Mouse (Mus musculus) erythroblast, embryonic 14.5 days (primary cell): Measurements from ENCODE around the gene Mtap. TPM values are rescaled to one million over a fixed set of nuclear protein-coding genes. Genes with fewer than 3 reads are reported as not detected.

Source experiments
- H3K27me3 ChIP-seq: 2 replicates; pipeline ENCODE4 v1.6.1; 2012; ENCODE audit warnings: inconsistent platforms; ENCODE audit not compliant: control insufficient read depth
- H3K36me3 ChIP-seq: 2 replicates; pipeline ENCODE4 v1.6.1; 2012; ENCODE audit warnings: mild to moderate bottlenecking, inconsistent platforms; ENCODE audit not compliant: control insufficient read depth
- H3K4me1 ChIP-seq: 2 replicates; pipeline ENCODE4 v1.6.1; 2012; ENCODE audit warnings: inconsistent platforms; ENCODE audit not compliant: control insufficient read depth
- H3K4me3 ChIP-seq: replicated peaks from 2 replicates; pipeline ENCODE3; 2012; ENCODE audit warnings: moderate library complexity, mild to moderate bottlenecking, inconsistent platforms
- H3K9me3 ChIP-seq: 2 replicates; pipeline ENCODE4 v1.6.1; 2012; ENCODE audit warnings: low read length, inconsistent platforms, mixed read lengths; ENCODE audit not compliant: control insufficient read depth
- GATA1 ChIP-seq: IDR thresholded peaks from 2 replicates; pipeline ENCODE4 v1.6.1; 2012; ENCODE audit warnings: low read length, inconsistent platforms, mixed read lengths
- TAL1 ChIP-seq: IDR thresholded peaks from 3 replicates; pipeline ENCODE4 v1.6.1; 2012; ENCODE audit warnings: low read length, inconsistent platforms, mixed read lengths
- polyA plus RNA-seq: library from polyadenylated mRNA; stranded (reverse); fragments of >175 nt; gene quantifications from 2 replicates; pipeline ENCODE4 v1.2.3, GENCODE M21; 2012

The Mtap gene
- polyA plus RNA-seq, 1 experiment, result not detected

GRCm38 (mm10) chr4:89161389-89161788 lies 24.5 kb downstream of the Mtap start:
- TF ChIP-seq TAL1, result no peak
- TF ChIP-seq GATA1, result no peak
- no peaks in the 10 kb centered on the region for H3K9me3 ChIP-seq
- H3K4me1 ChIP-seq, result no peaks in the 10 kb centered on the region
- H3K36me3 ChIP-seq, result peaks cover 22% of the 10 kb centered on the region
- H3K4me3 ChIP-seq, result no peak overlapping the region
- H3K27me3 ChIP-seq, result no peaks in the 10 kb centered on the region

- Histone ChIP-seq H3K9me3 (no peaks in the 10 kb centered on the region), H3K36me3 (peaks cover 17% of the 10 kb centered on the region), H3K4me1 (no peaks in the 10 kb centered on the region), H3K4me3 (no peak overlapping the region), H3K27me3 (no peaks in the 10 kb centered on the region)
- TF ChIP-seq TAL1 (no peak), GATA1 (no peak)
These were observed 25.6 kb downstream of the Mtap start for GRCm38 (mm10) chr4:89162496-89162895.

DNA sequence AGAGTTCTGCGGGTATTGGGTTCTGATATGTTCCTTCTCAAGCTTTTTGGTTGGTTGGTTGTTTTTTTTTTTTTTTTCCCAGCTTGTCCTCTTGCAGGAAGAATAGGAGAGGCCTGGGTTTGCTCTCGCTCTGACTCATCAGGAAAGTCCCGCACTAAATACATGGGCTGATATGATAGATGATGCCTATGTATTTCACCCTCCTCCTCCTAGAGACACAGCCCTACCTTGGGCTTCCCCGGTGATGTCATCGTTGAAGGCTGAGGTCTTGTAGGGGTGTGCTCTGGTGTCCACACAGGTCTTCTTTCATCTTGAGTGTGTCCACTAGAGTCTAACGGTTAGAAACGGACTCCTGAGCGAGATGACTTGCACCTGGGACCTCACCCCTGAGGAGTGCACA lies 26.7 kb downstream of the Mtap start:
- TF ChIP-seq TAL1 (no peak), GATA1 (no peak)
- Histone ChIP-seq H3K27me3 (no peaks in the 10 kb centered on the region), H3K4me1 (no peaks in the 10 kb centered on the region), H3K36me3 (peaks cover 15% of the 10 kb centered on the region), H3K4me3 (no peak overlapping the region), H3K9me3 (no peaks in the 10 kb centered on the region)

- H3K27me3 ChIP-seq, result no peaks in the 10 kb centered on the region
- no peaks in the 10 kb centered on the region for H3K9me3 ChIP-seq
- no peaks in the 10 kb centered on the region for H3K4me1 ChIP-seq
- TF ChIP-seq GATA1 (no peak), TAL1 (no peak)
- peaks cover 12% of the 10 kb centered on the region for H3K36me3 ChIP-seq
- H3K4me3 ChIP-seq, result no peak overlapping the region
These were observed 27.8 kb downstream of the Mtap start for GRCm38 (mm10) chr4:89164681-89165080.

- Histone ChIP-seq H3K36me3 (peaks cover 33% of the 10 kb centered on the region), H3K4me1 (no peaks in the 10 kb centered on the region), H3K27me3 (no peaks in the 10 kb centered on the region), H3K9me3 (peaks cover 2% of the 10 kb centered on the region), H3K4me3 (no peak overlapping the region)
- TF ChIP-seq GATA1 (no peak), TAL1 (no peak)
These were observed 32.0 kb downstream of the Mtap start for GRCm38 (mm10) chr4:89168877-89169276.

- no peaks in the 10 kb centered on the region for H3K4me1 ChIP-seq
- H3K4me3 ChIP-seq, result no peak overlapping the region
- TF ChIP-seq TAL1, result no peak
- no peak for TF ChIP-seq GATA1
- peaks cover 34% of the 10 kb centered on the region for H3K36me3 ChIP-seq
- no peaks in the 10 kb centered on the region for H3K27me3 ChIP-seq
- H3K9me3 ChIP-seq, result peaks cover 3% of the 10 kb centered on the region
These were observed 32.8 kb downstream of the Mtap start for GRCm38 (mm10) chr4:89169739-89170138.

- Histone ChIP-seq H3K36me3 (peaks cover 36% of the 10 kb centered on the region), H3K27me3 (no peaks in the 10 kb centered on the region), H3K9me3 (peaks cover 3% of the 10 kb centered on the region), H3K4me1 (no peaks in the 10 kb centered on the region), H3K4me3 (no peak overlapping the region)
- TF ChIP-seq TAL1, result no peak
- TF ChIP-seq GATA1, result no peak
These were observed 34.0 kb downstream of the Mtap start for GRCm38 (mm10) chr4:89170931-89171330.

- Histone ChIP-seq H3K9me3 (peaks cover 3% of the 10 kb centered on the region), H3K4me1 (no peaks in the 10 kb centered on the region), H3K27me3 (no peaks in the 10 kb centered on the region), H3K4me3 (no peak overlapping the region), H3K36me3 (peaks cover 38% of the 10 kb centered on the region)
- no peak for TF ChIP-seq TAL1
- TF ChIP-seq GATA1, result no peak
These were observed 36.1 kb downstream of the Mtap start for GRCm38 (mm10) chr4:89172873-89173605.

GRCm38 (mm10) chr4:89177514-89178307 lies 40.8 kb downstream of the Mtap start:
- no peak for TF ChIP-seq TAL1
- no peak for TF ChIP-seq GATA1
- Histone ChIP-seq H3K36me3 (peaks cover 41% of the 10 kb centered on the region), H3K9me3 (peaks cover 3% of the 10 kb centered on the region), H3K4me1 (no peaks in the 10 kb centered on the region), H3K27me3 (no peaks in the 10 kb centered on the region), H3K4me3 (no peak overlapping the region)
